ENCODE assay signal across 9 mouse cellular contexts in genomic region chr11:108165725-108166124, GRCm38 (mm10).
DNase-seq lines count a peak whose midpoint lies in the region; ATAC-seq and TF ChIP-seq lines count a peak whose summit lies in the region.
"Had no signal": no experiment of that assay in that cellular context is flagged by ENCODE, and none has a peak within 500 bp of the region (broad histone marks: within the 10 kb centered on the region; RNA-seq: fewer than 3 reads in every experiment).

No protein-coding gene starts in this region.

- peak; percentile 21; the same call in 1 of the 2 replicates for ATAC-seq in forebrain, embryonic 15.5 days (replicated peaks)
- no peak for ATAC-seq in midbrain, embryonic 14.5 days (ENCODE audit: low FRiP score, low TSS enrichment)
- no peak for ATAC-seq in midbrain, postnatal 0 days (ENCODE audit: low FRiP score)
- peak; percentile 88 for ATAC-seq in heart, embryonic 14.5 days (ENCODE audit: insufficient number of reproducible peaks, insufficient read depth, low FRiP score, low read depth)

- 17% methylated on average over 9 of the region's 9 CpGs for WGBS in forebrain, embryonic 15.5 days
- 80% methylated on average over 9 of the region's 9 CpGs for WGBS in forebrain, embryonic 10.5 days
- WGBS in midbrain, embryonic 14.5 days: 63% methylated on average over 9 of the region's 9 CpGs
- WGBS in midbrain, postnatal 0 days: 58% methylated on average over 9 of the region's 9 CpGs
- 14% methylated on average over 9 of the region's 9 CpGs for whole genome bisulfite sequencing in heart, embryonic 14.5 days

- H3K4me3 ChIP-seq in forebrain, embryonic 15.5 days: no peak overlapping the region
- H3K4me3 ChIP-seq in forebrain, embryonic 10.5 days: no peak overlapping the region
- no peak overlapping the region for H3K4me3 ChIP-seq in midbrain, embryonic 14.5 days (replicated peaks; ENCODE audit: low read depth, low read length)
- H3K4me3 ChIP-seq in midbrain, postnatal 0 days (ENCODE audit: low read depth, low read length): no peak overlapping the region
- H3K4me3 ChIP-seq in heart, embryonic 14.5 days (ENCODE audit: control insufficient read depth in 1 of 2, insufficient read depth in 1 of 2, low read depth in 1 of 2, low read length in 2 of 2): no peak overlapping the region

- H3K27ac ChIP-seq in forebrain, embryonic 15.5 days (replicated peaks): peak overlapping the region; percentile 72
- H3K27ac ChIP-seq in forebrain, embryonic 10.5 days: no peak overlapping the region
- H3K27ac ChIP-seq in midbrain, embryonic 14.5 days (replicated peaks; ENCODE audit: low read depth, low read length): no peak overlapping the region
- H3K27ac ChIP-seq in midbrain, postnatal 0 days (ENCODE audit: low read depth, low read length): no peak overlapping the region
- H3K27ac ChIP-seq in heart, embryonic 14.5 days (replicated peaks in 1 of 2; ENCODE audit: control insufficient read depth in 1 of 2, insufficient read depth in 1 of 2, low read depth in 2 of 2, low read length in 2 of 2): peak overlapping the region; percentile 91 to 95

- H3K9me3 ChIP-seq in forebrain, embryonic 15.5 days: no peaks in the 10 kb centered on the region
- H3K9me3 ChIP-seq in forebrain, embryonic 10.5 days: no peaks in the 10 kb centered on the region
- H3K9me3 ChIP-seq in midbrain, embryonic 14.5 days (ENCODE audit: control insufficient read depth, low read length): no peaks in the 10 kb centered on the region
- no peaks in the 10 kb centered on the region for H3K9me3 ChIP-seq in midbrain, postnatal 0 days (ENCODE audit: low read length)
- H3K9me3 ChIP-seq in heart, embryonic 14.5 days (ENCODE audit: control insufficient read depth, low read length): peaks cover 3% of the 10 kb centered on the region; the same call in 1 of the 2 replicates

- no peak for TF ChIP-seq CTCF in midbrain, postnatal 0 days (IDR thresholded peaks at IDR 0.05)

- peaks cover 29% of the 10 kb centered on the region for H3K4me1 ChIP-seq in forebrain, embryonic 15.5 days
- H3K4me1 ChIP-seq in forebrain, embryonic 10.5 days: peaks cover 27% of the 10 kb centered on the region
- H3K4me1 ChIP-seq in midbrain, embryonic 14.5 days (ENCODE audit: control insufficient read depth, insufficient read depth, low read length): peaks cover 4% of the 10 kb centered on the region; the same call in 1 of the 2 replicates
- H3K4me1 ChIP-seq in midbrain, postnatal 0 days (ENCODE audit: insufficient read depth, low read length): no peaks in the 10 kb centered on the region; the same call in 1 of the 2 replicates
- H3K4me1 ChIP-seq in heart, embryonic 14.5 days (ENCODE audit: control insufficient read depth in 2 of 2, insufficient read depth in 2 of 2, low read length in 2 of 2): peaks cover 13 to 33% of the 10 kb centered on the region in 2 experiments

- H3K36me3 ChIP-seq in forebrain, embryonic 15.5 days: no peaks in the 10 kb centered on the region
- H3K36me3 ChIP-seq in forebrain, embryonic 10.5 days (replicated peaks): no peaks in the 10 kb centered on the region
- no peaks in the 10 kb centered on the region for H3K36me3 ChIP-seq in midbrain, embryonic 14.5 days (ENCODE audit: control insufficient read depth, insufficient read depth, low read length)
- no peaks in the 10 kb centered on the region for H3K36me3 ChIP-seq in midbrain, postnatal 0 days (ENCODE audit: insufficient read depth, low read length)
- H3K36me3 ChIP-seq in heart, embryonic 14.5 days (ENCODE audit: control insufficient read depth, insufficient read depth, low read length): no peaks in the 10 kb centered on the region

- no peak overlapping the region for H3K4me2 ChIP-seq in forebrain, embryonic 15.5 days (replicated peaks)
- no peak overlapping the region for H3K4me2 ChIP-seq in midbrain, embryonic 14.5 days (ENCODE audit: low read length)
- H3K4me2 ChIP-seq in midbrain, postnatal 0 days (ENCODE audit: low read depth, low read length, poor library complexity, severe bottlenecking): no peak overlapping the region
- peak overlapping the region; percentile 50 for H3K4me2 ChIP-seq in heart, embryonic 14.5 days (ENCODE audit: low read length)

- H3K27me3 ChIP-seq in forebrain, embryonic 15.5 days: no peaks in the 10 kb centered on the region
- no peaks in the 10 kb centered on the region for H3K27me3 ChIP-seq in forebrain, embryonic 10.5 days (ENCODE audit: poor library complexity, severe bottlenecking)
- no peaks in the 10 kb centered on the region for H3K27me3 ChIP-seq in midbrain, embryonic 14.5 days (ENCODE audit: control insufficient read depth, insufficient read depth, low read length)
- H3K27me3 ChIP-seq in midbrain, postnatal 0 days (ENCODE audit: insufficient read depth, low read length): no peaks in the 10 kb centered on the region
- H3K27me3 ChIP-seq in heart, embryonic 14.5 days (ENCODE audit: control insufficient read depth, insufficient read depth, low read length): no peaks in the 10 kb centered on the region

- no peak overlapping the region for H3K9ac ChIP-seq in forebrain, embryonic 15.5 days (replicated peaks)
- no peak overlapping the region for H3K9ac ChIP-seq in midbrain, embryonic 14.5 days (replicated peaks; ENCODE audit: low read length)
- H3K9ac ChIP-seq in midbrain, postnatal 0 days (replicated peaks; ENCODE audit: low read length, poor library complexity, severe bottlenecking): no peak overlapping the region
- peak overlapping the region; percentile 56 for H3K9ac ChIP-seq in heart, embryonic 14.5 days (ENCODE audit: low read length)

- DNase-seq in forebrain, embryonic 10.5 days (ENCODE audit: extremely low spot score, low spot score): no peak
- peak; percentile 19 for DNase-seq in midbrain, embryonic 14.5 days
- DNase-seq in midbrain, postnatal 0 days (ENCODE audit: low spot score): no peak
- DNase-seq in skeletal muscle tissue, adult 2 months (ENCODE audit: low read depth, low spot score): peak; percentile 59
- no peak for DNase-seq in cerebellum, adult 11 months
- DNase-seq in adipocyte (ENCODE audit: low spot score): no peak
- DNase-seq: adrenal gland, postnatal 25 days had no signal

Comparison
In these comparisons a context has a peak if more than half of its experiments do, and no peak if none do; other contexts are left out.
1. H3K27ac ChIP-seq: peak in forebrain, embryonic 15.5 days (single experiment) and heart, embryonic 14.5 days (2 of 2); none in forebrain, embryonic 10.5 days (single experiment), midbrain, embryonic 14.5 days (single experiment) and midbrain, postnatal 0 days (single experiment).
2. DNase-seq: peak in midbrain, embryonic 14.5 days (single experiment) and skeletal muscle tissue, adult 2 months (single experiment); none in forebrain, embryonic 10.5 days (single experiment), midbrain, postnatal 0 days (single experiment), cerebellum, adult 11 months (single experiment) and adipocyte (single experiment).
3. ATAC-seq: peak in forebrain, embryonic 15.5 days (single experiment) and heart, embryonic 14.5 days (single experiment); none in midbrain, embryonic 14.5 days (single experiment) and midbrain, postnatal 0 days (single experiment).